Mouse (Mus musculus): Measurements from ENCODE around the gene Mdm2.

Gene Mdm2

DNA sequence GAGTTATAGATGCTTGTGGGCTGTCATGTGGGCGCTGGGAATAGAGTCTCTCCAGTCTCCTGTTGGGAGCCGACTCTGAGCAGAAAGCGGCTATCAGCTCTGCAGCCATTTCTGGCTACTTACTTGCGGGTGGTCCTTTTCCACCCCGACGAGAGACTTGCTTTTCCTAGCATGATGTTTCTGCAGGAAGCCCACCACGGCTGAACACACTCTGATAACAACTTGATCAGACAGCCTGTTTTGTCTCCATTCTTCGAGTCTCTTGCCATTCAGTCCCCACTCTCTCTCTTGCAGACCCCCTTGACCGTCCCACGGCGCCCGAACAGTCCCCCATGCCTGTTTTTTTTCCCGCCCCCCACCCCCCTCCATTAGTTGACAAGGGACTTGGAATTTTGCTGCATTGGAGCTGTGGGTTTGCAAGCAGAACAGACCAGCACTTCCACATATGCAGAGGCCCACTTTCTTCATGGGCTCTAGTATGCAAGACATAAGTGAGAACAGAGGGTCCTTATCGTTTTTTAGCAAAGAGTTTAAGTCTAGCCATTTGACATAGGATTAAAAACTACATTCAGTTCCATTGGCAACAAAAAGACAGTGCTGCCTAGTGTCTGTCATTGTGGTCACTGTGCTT, 22.5 kb upstream of the Mdm2 start:
- no peak for DNase-seq (ENCODE audit: low read depth, low spot score)

DNA sequence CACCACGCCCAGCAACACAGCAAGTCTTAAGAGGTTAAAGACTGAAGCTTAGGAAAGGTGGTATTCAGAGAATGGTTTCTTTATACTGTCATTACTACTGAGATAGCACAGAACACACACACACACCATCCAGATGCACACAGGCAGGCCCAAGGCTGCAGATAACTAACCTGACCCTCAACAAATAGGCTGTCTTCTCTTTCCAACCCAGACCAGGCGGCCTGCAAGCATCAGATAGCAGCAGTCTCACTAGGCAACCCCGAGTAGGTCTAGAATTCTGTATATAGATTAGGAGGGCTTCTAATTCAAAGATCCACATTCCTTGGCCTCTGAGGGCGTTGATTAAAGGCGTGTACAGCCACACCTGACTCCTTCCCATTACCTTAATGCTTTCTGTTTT, 21.6 kb upstream of the Mdm2 start:
- no peak for DNase-seq (ENCODE audit: low read depth, low spot score)

- DNase-seq (ENCODE audit: low read depth, low spot score): peak; percentile 65
Observed at GRCm38 (mm10) chr10:117731244-117732101, 20.9 kb upstream of the Mdm2 start.

- DNase-seq (ENCODE audit: low read depth, low spot score): no peak
Observed at GRCm38 (mm10) chr10:117730637-117731203, 20.2 kb upstream of the Mdm2 start.

DNA sequence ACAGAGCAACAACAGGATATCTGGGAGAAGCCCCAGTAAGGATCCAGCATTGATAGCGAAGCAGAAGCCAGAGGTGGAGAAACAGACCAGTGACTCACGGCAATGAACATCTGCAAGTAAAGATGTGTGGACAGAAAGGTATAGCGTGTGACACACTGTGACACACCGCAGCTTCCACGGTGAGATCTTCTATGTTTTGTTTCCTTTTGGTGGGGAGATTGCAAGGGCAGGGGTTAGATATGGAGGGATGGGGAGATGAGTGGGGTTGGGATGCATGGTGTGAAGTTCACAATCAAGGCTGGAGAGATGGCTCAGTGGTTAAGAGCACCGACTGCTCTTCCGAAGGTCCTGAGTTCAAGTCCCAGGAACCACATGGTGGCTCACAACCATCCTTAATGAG, 19.6 kb upstream of the Mdm2 start:
- no peak for DNase-seq (ENCODE audit: low read depth, low spot score)

GRCm38 (mm10) chr10:117729139-117729814, 18.7 kb upstream of the Mdm2 start:
- no peak for DNase-seq (ENCODE audit: low read depth, low spot score)

- no peak for DNase-seq (ENCODE audit: low read depth, low spot score)
Observed at GRCm38 (mm10) chr10:117728574-117728973, 18.0 kb upstream of the Mdm2 start.

GRCm38 (mm10) chr10:117727518-117728110, 17.1 kb upstream of the Mdm2 start:
- no peak for DNase-seq (ENCODE audit: low read depth, low spot score)

DNA sequence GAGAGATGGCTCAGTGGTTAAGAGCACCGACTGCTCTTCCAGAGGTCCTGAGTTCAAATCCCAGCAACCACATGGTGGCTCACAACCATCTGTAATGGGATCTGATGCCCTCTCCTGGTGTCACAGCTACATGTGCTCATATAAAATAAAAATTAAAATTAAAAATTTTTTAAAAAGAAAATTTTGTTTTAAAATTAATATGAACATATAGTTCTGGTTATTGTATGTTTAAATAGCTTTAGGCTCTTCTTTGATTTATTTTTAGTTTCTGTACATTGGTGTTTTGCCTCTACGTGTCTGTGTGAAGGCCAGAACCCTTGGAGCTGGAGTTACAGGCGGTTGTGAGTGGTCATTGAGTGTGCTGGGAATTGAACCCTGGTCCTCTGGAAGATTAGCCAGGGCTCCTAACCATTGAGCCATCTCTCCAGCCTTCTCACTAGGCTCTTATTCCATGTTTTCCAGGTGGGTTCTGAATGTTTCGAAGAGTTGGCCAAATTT, 16.4 kb upstream of the Mdm2 start:
- DNase-seq (ENCODE audit: low read depth, low spot score): no peak

DNA sequence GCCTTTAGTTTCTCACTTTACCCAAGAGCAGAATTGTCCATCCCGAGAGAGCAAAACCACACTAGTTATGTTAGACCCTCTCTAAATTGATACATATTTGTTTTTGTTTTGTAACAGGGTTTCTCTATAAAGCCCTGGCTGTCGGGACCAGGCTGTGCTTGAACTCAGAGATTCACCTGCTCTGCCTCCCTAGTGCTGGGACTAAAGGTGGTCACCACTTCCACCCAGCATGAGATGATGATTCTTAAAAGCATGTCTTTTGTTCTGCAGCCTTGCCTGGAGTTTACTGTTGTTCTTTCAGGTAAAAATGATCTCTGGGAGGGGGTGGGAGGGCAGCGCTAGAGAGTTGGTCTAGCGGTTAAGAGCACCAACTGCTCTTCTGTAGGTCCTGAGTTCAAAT, 15.8 kb upstream of the Mdm2 start:
- no peak for DNase-seq (ENCODE audit: low read depth, low spot score)

- no peak for DNase-seq (ENCODE audit: low read depth, low spot score)
Observed at GRCm38 (mm10) chr10:117725671-117726070, 15.1 kb upstream of the Mdm2 start.

GRCm38 (mm10) chr10:117724804-117725361, 14.3 kb upstream of the Mdm2 start:
- no peak for DNase-seq (ENCODE audit: low read depth, low spot score)

GRCm38 (mm10) chr10:117724136-117724718, 13.7 kb upstream of the Mdm2 start:
- DNase-seq (ENCODE audit: low read depth, low spot score): no peak

GRCm38 (mm10) chr10:117718161-117719119, 7.9 kb upstream of the Mdm2 start:
- DNase-seq (ENCODE audit: low read depth, low spot score): no peak

DNA sequence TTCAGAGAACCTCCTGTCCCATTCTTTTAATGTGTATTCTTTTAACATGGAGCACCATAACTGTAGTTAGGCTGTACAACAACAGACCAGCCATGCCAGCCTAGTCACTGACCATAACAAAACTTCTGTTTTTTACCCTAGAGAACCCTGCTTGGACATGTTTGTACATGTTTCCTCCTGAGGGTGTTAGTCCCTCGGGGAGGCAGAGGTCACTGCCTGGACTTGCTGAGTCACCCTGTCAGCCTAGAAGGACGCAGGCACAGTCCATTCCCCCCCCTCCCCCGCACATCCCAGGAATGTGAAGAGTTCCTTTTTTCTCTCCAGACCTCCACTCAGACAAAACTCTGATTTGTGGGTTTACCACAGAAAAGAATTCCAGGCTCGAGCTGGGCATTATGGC, 7.0 kb upstream of the Mdm2 start:
- no peak for DNase-seq (ENCODE audit: low read depth, low spot score)

DNA sequence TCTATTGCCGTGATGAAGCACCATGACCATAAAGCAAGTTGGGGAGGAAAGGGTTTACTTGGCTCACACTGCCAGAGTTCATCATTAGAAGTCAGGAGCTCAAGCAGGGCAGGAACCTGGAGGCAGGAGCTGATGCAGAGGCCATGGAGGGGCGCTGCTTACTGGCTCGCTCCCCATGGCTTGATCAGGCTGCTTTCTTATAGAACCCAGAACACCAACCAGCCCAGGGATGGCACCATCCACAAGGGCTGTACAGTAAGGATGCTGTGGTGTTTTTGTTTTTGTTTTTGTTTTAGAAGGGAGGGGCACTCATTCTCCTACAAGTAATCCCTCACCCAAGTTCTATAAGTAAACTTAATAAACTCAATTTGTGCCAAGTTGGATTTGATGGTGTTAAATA, 6.1 kb upstream of the Mdm2 start:
- no peak for DNase-seq (ENCODE audit: low read depth, low spot score)

DNA sequence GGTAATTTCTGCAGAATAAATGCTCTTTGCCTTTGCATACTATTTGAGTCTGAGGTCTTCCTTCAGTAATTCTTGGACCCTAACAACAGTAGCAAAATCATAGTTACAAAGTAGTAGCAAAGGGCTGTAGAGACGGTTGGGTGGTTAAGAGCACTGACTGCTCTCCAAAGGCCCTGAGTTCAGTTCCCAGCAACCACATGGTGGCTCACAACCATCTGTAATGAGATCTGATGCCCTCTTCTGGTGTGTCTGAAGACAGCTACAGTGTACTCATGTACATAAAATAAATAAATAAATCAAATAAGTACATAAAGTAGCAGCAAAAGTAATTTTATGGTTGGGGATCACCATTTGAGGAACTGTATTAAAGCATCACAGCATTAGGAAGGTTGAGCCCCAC, 5.1 kb upstream of the Mdm2 start:
- peak; percentile 46 for DNase-seq (ENCODE audit: low read depth, low spot score)

DNA sequence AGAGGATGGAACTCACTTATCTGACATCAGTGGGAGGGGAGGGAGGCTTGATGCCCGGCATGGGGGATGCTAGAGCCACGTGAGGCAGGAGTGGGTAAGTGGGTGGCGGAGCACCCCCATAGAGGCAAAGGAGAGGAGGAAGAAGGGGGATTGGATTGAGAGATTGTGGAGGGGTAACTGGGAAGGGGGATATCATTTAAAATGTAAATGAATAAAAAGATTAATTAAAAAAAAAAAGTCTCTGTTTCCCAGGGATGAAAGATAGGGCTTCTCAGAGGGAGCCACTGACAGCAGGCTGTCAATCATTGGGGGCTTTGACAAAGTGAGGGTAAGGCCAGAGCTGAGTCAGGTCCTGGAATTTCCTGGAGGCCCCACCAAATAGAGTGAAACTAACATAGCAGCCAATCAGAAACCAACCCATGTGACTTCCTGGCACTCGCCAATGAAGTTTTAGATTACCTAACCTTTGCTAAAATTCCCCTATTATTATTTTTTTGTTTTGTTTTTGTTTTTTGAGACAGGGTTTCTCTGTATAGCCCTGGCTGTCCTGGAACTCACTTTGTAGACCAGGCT, 4.5 kb upstream of the Mdm2 start:
- no peak for DNase-seq (ENCODE audit: low read depth, low spot score)

- DNase-seq (ENCODE audit: low read depth, low spot score): no peak
Observed at GRCm38 (mm10) chr10:117714048-117714545, 3.5 kb upstream of the Mdm2 start.

Data from A20 (cell line).